Mouse (Mus musculus): ENCODE results near the gene 9830107B12Rik. TPM values are rescaled to one million over a fixed set of nuclear protein-coding genes. Genes with fewer than 3 reads are reported as not detected.
"Not testable (repeated sequence)": the region's sequence is repeated elsewhere in the genome, so short reads cannot be mapped to it uniquely, and the experiment has no call there.

The 9830107B12Rik gene
- polyA plus RNA-seq (2015; fragmentation: Nextera tagmentation; extraction: Ambion mirVana), result 0.15 and 0.26 TPM in 2 replicates

DNA sequence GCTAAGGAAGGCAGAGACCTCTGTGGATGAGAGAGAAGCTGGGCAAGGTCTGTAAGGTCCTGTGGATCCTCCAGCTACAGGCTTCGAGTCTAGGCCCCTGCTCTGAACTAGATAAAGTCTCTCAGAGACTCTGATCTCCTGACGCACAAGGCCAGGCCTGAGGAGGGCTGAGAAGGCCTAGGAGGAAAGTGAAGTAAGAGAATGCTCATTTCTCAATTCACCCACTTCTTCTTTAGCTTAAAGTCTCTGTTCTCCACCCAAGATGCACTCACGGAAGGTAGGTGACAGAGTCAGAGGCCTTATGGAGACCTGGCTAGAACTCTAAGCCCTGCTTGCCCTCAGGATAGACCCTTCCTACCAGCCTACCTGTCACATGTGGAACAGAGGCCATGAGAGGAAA, at the start of gene 9830107B12Rik:
9830107B12Rik (minus strand) TSS at position 149 of the 400 bp plus-strand sequence.
- Histone ChIP-seq H3K27me3 (ENCODE audit: control insufficient read depth, insufficient read depth, low read length) (no peaks in the 10 kb centered on the region), H3K4me2 (ENCODE audit: low read depth, low read length) (no peak within 1 kb of the TSS), H3K27ac (ENCODE audit: low read length) (no peak within 1 kb of the TSS), H3K4me3 (replicated peaks; ENCODE audit: low read length) (no peak within 1 kb of the TSS), H3K4me1 (ENCODE audit: control insufficient read depth, insufficient read depth, low read length) (no peaks in the 10 kb centered on the region), H3K36me3 (ENCODE audit: control insufficient read depth, insufficient read depth, low read length) (no peaks in the 10 kb centered on the region), H3K9me3 (replicated peaks; ENCODE audit: control insufficient read depth, low read length) (no peaks in the 10 kb centered on the region), H3K9ac (ENCODE audit: low read length) (no peak within 1 kb of the TSS)
- WGBS, result 77% methylated on average over 3 of the region's 3 CpGs
- no peak for ATAC-seq (ENCODE audit: insufficient read depth, low FRiP score)

DNA sequence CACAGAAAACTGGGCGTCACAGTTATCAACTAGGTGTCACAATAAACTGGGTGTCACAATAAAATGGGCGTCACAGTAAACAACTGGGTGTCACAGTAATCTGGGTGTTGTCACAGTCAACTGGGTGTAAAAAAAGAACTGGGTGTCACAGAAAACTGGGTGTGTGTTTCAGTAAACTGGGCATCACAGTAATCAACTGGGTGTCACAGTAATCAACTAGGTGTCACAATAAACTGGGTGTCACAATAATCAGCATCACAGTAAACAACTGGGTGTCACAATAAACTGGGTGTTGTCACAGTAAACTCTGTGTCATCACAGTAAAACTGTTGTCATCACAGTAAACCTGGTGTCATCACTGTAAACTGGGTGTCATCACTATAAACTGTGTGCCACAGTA, 46.3 kb upstream of the 9830107B12Rik start:
- Histone ChIP-seq H3K4me3 (replicated peaks; ENCODE audit: low read length) (no peak overlapping the region), H3K27ac (ENCODE audit: low read length) (no peak overlapping the region), H3K27me3 (ENCODE audit: control insufficient read depth, insufficient read depth, low read length) (no peaks in the 10 kb centered on the region), H3K9me3 (replicated peaks; ENCODE audit: control insufficient read depth, low read length) (no peaks in the 10 kb centered on the region), H3K4me2 (ENCODE audit: low read depth, low read length) (no peak overlapping the region), H3K4me1 (ENCODE audit: control insufficient read depth, insufficient read depth, low read length) (no peaks in the 10 kb centered on the region), H3K9ac (ENCODE audit: low read length) (no peak overlapping the region), H3K36me3 (ENCODE audit: control insufficient read depth, insufficient read depth, low read length) (no peaks in the 10 kb centered on the region)
- no peak for ATAC-seq (ENCODE audit: insufficient read depth, low FRiP score)
- 67% methylated on average over 2 of the region's 2 CpGs for WGBS

DNA sequence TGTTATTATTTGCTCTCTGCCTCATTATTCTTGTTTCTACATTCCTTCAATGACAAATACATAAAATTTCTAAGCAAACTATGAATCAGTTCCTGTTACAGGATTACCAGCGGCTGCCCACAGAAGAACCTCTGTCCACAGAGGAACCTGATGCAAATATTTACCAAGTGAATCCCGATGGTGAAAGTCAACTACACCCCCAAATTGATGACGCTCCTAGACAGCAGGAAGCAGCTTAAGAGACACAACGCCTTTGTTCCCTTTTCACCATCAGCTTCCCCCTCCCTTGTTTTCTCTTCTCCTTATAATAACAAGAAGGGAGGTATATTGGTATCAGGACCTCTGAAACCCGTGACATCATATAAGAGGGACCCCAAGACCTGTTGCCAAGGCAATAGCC, 39.2 kb upstream of the 9830107B12Rik start:
- WGBS, result 50% methylated on average over 5 of the region's 5 CpGs
- Histone ChIP-seq H3K4me3 (replicated peaks; ENCODE audit: low read length) (no peak overlapping the region), H3K27me3 (ENCODE audit: control insufficient read depth, insufficient read depth, low read length) (no peaks in the 10 kb centered on the region), H3K4me1 (ENCODE audit: control insufficient read depth, insufficient read depth, low read length) (no peaks in the 10 kb centered on the region), H3K9me3 (replicated peaks; ENCODE audit: control insufficient read depth, low read length) (no peaks in the 10 kb centered on the region), H3K27ac (ENCODE audit: low read length) (no peak overlapping the region), H3K9ac (ENCODE audit: low read length) (no peak overlapping the region), H3K4me2 (ENCODE audit: low read depth, low read length) (no peak overlapping the region), H3K36me3 (ENCODE audit: control insufficient read depth, insufficient read depth, low read length) (no peaks in the 10 kb centered on the region)
- no peak for ATAC-seq (ENCODE audit: insufficient read depth, low FRiP score)

DNA sequence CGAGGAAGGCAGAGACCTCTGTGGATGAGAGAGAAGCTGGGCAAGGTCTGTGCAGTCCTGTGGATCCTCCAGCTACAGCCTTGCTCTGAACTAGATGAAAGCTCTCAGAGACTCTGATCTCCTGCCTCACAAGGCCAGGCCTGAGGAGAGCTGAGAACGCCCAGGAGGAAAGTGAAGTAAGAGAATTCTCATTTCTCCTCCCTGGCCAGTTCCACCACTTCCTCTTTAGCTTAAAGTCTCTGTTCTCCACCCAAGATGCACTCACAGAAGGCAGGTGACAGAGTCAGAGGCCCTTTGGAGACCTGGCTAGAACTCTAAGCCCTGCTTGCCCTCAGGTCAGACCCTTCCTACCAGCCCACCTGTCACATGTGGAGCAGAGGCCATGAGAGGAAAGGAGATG, 21.0 kb upstream of the 9830107B12Rik start, which contains the start of gene A530064D06Rik:
A530064D06Rik (minus strand) TSS at position 173 of the 400 bp plus-strand sequence.
- WGBS, result 77% methylated on average over 2 of the region's 2 CpGs
- H3K27me3 ChIP-seq (ENCODE audit: control insufficient read depth, insufficient read depth, low read length); H3K36me3 ChIP-seq (ENCODE audit: control insufficient read depth, insufficient read depth, low read length); ATAC-seq (ENCODE audit: insufficient read depth, low FRiP score); H3K9ac ChIP-seq (ENCODE audit: low read length); H3K9me3 ChIP-seq (replicated peaks; ENCODE audit: control insufficient read depth, low read length); H3K27ac ChIP-seq (ENCODE audit: low read length); H3K4me2 ChIP-seq (ENCODE audit: low read depth, low read length); H3K4me3 ChIP-seq (replicated peaks; ENCODE audit: low read length); H3K4me1 ChIP-seq (ENCODE audit: control insufficient read depth, insufficient read depth, low read length): not testable (repeated sequence)

DNA sequence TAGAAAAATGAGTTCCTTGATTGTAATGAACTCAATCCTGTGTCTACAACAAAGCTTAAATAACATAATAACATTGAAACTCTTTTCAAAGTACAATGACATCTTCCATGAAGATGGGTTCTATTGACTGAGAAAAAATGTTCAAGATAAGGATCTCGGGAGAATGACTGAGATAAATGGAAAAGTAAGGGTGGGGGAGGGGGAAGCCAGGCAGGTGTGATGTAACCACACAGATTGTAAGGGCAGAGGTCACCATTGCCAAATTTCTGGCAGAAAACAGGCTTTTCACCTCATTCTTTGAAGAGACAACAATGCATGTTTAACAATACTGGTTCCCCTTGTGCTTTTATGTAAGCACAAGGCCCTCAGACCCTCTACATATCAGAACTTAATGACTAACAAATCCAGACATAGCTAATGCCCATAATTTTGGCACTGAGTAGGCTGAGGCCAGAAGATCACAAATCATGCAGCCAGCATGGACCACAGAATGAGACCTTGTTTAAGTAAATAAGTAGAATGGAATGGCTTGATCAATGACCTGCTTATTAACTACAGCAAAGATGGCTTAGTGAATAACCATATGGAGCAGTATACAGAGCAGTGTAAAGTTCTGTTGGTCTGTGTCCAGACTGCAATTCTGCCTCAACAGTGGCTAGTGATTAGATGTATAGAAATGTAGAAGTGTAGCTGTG, 11.5 kb upstream of the 9830107B12Rik start:
- Histone ChIP-seq H3K4me1 (ENCODE audit: control insufficient read depth, insufficient read depth, low read length) (no peaks in the 10 kb centered on the region), H3K36me3 (ENCODE audit: control insufficient read depth, insufficient read depth, low read length) (no peaks in the 10 kb centered on the region), H3K27ac (ENCODE audit: low read length) (no peak overlapping the region), H3K27me3 (ENCODE audit: control insufficient read depth, insufficient read depth, low read length) (no peaks in the 10 kb centered on the region), H3K4me2 (ENCODE audit: low read depth, low read length) (no peak overlapping the region), H3K9ac (ENCODE audit: low read length) (no peak overlapping the region), H3K4me3 (replicated peaks; ENCODE audit: low read length) (no peak overlapping the region), H3K9me3 (replicated peaks; ENCODE audit: control insufficient read depth, low read length) (peaks cover 10% of the 10 kb centered on the region; the same call in 1 of the 2 replicates)
- no peak for ATAC-seq (ENCODE audit: insufficient read depth, low FRiP score)
- 34% methylated on average over 1 of the region's 1 CpGs for WGBS

DNA sequence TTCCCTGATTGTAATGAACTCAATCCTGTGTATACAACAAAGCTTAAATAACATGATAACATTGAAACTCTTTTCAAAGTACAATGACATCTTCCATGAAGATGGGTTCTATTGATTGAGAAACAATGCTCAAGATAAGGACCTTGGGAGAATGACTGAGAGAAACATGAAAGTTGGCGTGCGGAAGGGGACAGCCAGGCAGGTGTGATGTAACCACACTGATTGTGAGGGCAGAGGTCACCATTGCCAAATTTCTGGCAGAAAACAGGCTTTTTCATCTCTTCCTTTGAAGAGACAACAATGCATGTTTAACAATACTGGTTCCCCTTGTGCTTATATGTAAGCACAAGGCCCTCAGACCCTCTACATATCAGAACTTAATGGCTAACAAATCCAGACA, 13.3 kb downstream of the 9830107B12Rik start:
- H3K9me3 ChIP-seq (replicated peaks; ENCODE audit: control insufficient read depth, low read length), result no peaks in the 10 kb centered on the region
- H3K4me2 ChIP-seq (ENCODE audit: low read depth, low read length), result no peak overlapping the region
- no peaks in the 10 kb centered on the region for H3K27me3 ChIP-seq (ENCODE audit: control insufficient read depth, insufficient read depth, low read length)
- H3K36me3 ChIP-seq (ENCODE audit: control insufficient read depth, insufficient read depth, low read length), result no peaks in the 10 kb centered on the region
- 67% methylated on average over 2 of the region's 2 CpGs for WGBS
- no peaks in the 10 kb centered on the region for H3K4me1 ChIP-seq (ENCODE audit: control insufficient read depth, insufficient read depth, low read length)
- no peak for ATAC-seq (ENCODE audit: insufficient read depth, low FRiP score)
- no peak overlapping the region for H3K27ac ChIP-seq (ENCODE audit: low read length)
- no peak overlapping the region for H3K9ac ChIP-seq (ENCODE audit: low read length)
- no peak overlapping the region for H3K4me3 ChIP-seq (replicated peaks; ENCODE audit: low read length)

DNA sequence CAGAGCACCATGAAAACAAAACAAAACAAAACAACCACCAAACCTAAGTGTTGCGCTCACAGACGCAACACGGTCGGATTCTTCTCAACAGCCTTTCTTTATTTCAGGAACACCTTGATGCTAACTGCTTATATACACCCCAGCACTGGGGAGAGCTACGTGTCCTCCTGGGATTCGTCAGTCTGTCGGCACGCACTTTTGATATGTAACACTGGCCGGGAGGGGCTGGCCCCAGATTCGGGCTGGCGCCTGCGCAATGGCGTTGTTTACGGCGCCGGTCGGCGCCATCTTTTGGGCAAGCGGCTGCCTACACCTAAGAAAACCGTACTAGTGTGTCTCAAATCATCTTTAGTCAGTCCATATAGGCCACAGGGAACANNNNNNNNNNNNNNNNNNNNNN, 25.6 kb downstream of the 9830107B12Rik start:
- Histone ChIP-seq H3K4me2 (ENCODE audit: low read depth, low read length) (no peak overlapping the region), H3K27me3 (ENCODE audit: control insufficient read depth, insufficient read depth, low read length) (no peaks in the 10 kb centered on the region), H3K4me3 (replicated peaks; ENCODE audit: low read length) (no peak overlapping the region), H3K27ac (ENCODE audit: low read length) (no peak overlapping the region), H3K4me1 (ENCODE audit: control insufficient read depth, insufficient read depth, low read length) (no peaks in the 10 kb centered on the region), H3K36me3 (ENCODE audit: control insufficient read depth, insufficient read depth, low read length) (no peaks in the 10 kb centered on the region), H3K9me3 (replicated peaks; ENCODE audit: control insufficient read depth, low read length) (no peaks in the 10 kb centered on the region), H3K9ac (ENCODE audit: low read length) (no peak overlapping the region)
- WGBS, result 94% methylated on average over 20 of the region's 20 CpGs
- ATAC-seq (ENCODE audit: insufficient read depth, low FRiP score), result no peak

DNA sequence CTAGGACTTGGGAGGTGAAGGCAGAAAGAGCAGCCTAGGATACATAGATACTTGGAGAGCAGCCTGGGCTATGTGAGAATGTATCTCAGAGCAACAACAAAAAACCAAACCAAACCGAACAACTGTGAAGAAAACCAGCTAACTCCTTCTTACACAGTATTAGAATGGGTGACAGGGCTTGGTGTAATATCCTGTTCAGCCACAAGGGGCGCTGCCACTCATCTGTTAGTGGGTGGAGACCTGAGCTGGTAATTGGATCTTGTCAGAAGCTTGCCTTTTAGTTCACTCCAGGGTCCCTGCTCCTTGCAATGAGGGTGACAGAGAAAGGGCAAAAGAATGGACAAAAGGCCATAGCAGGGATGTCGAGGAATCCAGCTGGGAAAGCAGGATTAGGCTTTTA, 26.4 kb downstream of the 9830107B12Rik start:
- 26% methylated on average over 3 of the region's 3 CpGs for WGBS
- ATAC-seq (ENCODE audit: insufficient read depth, low FRiP score), result no peak

DNA sequence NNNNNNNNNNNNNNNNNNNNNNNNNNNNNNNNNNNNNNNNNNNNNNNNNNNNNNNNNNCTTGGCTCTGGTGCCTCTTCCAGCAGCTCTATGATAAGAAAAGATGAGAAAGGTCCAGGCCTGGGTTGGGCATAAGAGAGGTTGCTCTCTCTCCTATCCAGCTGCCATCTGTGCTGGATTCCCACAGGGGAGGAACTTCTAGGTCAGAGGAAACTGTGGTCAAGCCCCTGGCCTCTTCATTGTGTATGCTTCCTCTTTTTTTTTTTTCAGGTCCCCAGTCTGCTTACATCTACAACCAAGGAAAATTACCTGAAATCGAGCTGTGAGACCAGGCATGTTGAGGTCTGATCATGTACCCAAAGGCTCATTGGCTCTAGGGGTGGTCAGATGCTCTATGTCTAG, 27.5 kb downstream of the 9830107B12Rik start:
- Histone ChIP-seq H3K36me3 (ENCODE audit: control insufficient read depth, insufficient read depth, low read length) (no peaks in the 10 kb centered on the region), H3K9ac (ENCODE audit: low read length) (no peak overlapping the region), H3K27ac (ENCODE audit: low read length) (no peak overlapping the region), H3K9me3 (replicated peaks; ENCODE audit: control insufficient read depth, low read length) (no peaks in the 10 kb centered on the region; the same call in 1 of the 2 replicates), H3K4me2 (ENCODE audit: low read depth, low read length) (no peak overlapping the region), H3K4me1 (ENCODE audit: control insufficient read depth, insufficient read depth, low read length) (no peaks in the 10 kb centered on the region), H3K4me3 (replicated peaks; ENCODE audit: low read length) (no peak overlapping the region), H3K27me3 (ENCODE audit: control insufficient read depth, insufficient read depth, low read length) (no peaks in the 10 kb centered on the region)
- WGBS, result 81% methylated on average over 1 of the region's 1 CpGs
- ATAC-seq (ENCODE audit: insufficient read depth, low FRiP score), result no peak

More for the DNA sequence above, 26.4 kb downstream of the 9830107B12Rik start:
- Histone ChIP-seq H3K36me3 (ENCODE audit: control insufficient read depth, insufficient read depth, low read length) (no peaks in the 10 kb centered on the region), H3K27me3 (ENCODE audit: control insufficient read depth, insufficient read depth, low read length) (no peaks in the 10 kb centered on the region), H3K9me3 (replicated peaks; ENCODE audit: control insufficient read depth, low read length) (no peaks in the 10 kb centered on the region), H3K4me2 (ENCODE audit: low read depth, low read length) (no peak overlapping the region), H3K9ac (ENCODE audit: low read length) (no peak overlapping the region), H3K27ac (ENCODE audit: low read length) (no peak overlapping the region), H3K4me3 (replicated peaks; ENCODE audit: low read length) (no peak overlapping the region), H3K4me1 (ENCODE audit: control insufficient read depth, insufficient read depth, low read length) (no peaks in the 10 kb centered on the region)
